ENCODE assay signal across 11 mouse cellular contexts in genomic region chr13:73268702-73269101, GRCm38 (mm10). TPM values are rescaled to one million over a fixed set of nuclear protein-coding genes. Genes with fewer than 3 reads are reported as not detected.
DNase-seq lines count a peak whose midpoint lies in the region; ATAC-seq lines count a peak whose summit lies in the region.
"Had no signal": no experiment of that assay in that cellular context is flagged by ENCODE, and none has a peak within 500 bp of the region (broad histone marks: within the 10 kb centered on the region; RNA-seq: fewer than 3 reads in every experiment).

No protein-coding gene starts in this region.

- no peak overlapping the region for H3K27ac ChIP-seq in midbrain, embryonic 12.5 days (replicated peaks)
- H3K27ac ChIP-seq: neural tube, embryonic 13.5 days had no signal

- H3K4me3 ChIP-seq in midbrain, embryonic 12.5 days = no peak overlapping the region
- H3K4me3 ChIP-seq: neural tube, embryonic 13.5 days had no signal

- under 1% methylated on average over 20 of the region's 20 CpGs for WGBS in midbrain, embryonic 12.5 days

- peaks cover 36% of the 10 kb centered on the region for H3K4me1 ChIP-seq in midbrain, embryonic 12.5 days

- H3K27me3 ChIP-seq in midbrain, embryonic 12.5 days = peaks cover 100% of the 10 kb centered on the region

- no peaks in the 10 kb centered on the region for H3K9me3 ChIP-seq in midbrain, embryonic 12.5 days
- H3K9me3 ChIP-seq: neural tube, embryonic 13.5 days had no signal

- ATAC-seq in erythroid progenitor cell, adult 5-6 weeks (replicated peaks; ENCODE audit: low FRiP score, poor library complexity, severe bottlenecking) = 0 out of 2 replicates have a peak, but pooled peaks have one; percentile 14
- no peak for ATAC-seq in midbrain, embryonic 12.5 days (ENCODE audit: low FRiP score, low read depth)

- H3K9ac ChIP-seq in midbrain, embryonic 12.5 days (replicated peaks) = no peak overlapping the region
- H3K9ac ChIP-seq: neural tube, embryonic 13.5 days had no signal

- DNase-seq in kidney, postnatal 10 days = peak; percentile 32
- DNase-seq in kidney, postnatal 25 days = no peak
- peak; percentile 89 for DNase-seq in ZHBTc4 (ENCODE audit: low read depth, low spot score)
- DNase-seq in cerebellum, postnatal 14 days = no peak
- no peak for DNase-seq in left cerebral cortex, postnatal 14 days (ENCODE audit: low spot score in 2 of 2)
- no peak for DNase-seq in urinary bladder, postnatal 14 days (ENCODE audit: low spot score)

- H3K36me3 ChIP-seq in midbrain, embryonic 12.5 days = no peaks in the 10 kb centered on the region
- H3K36me3 ChIP-seq: neural tube, embryonic 13.5 days had no signal

- intact Hi-C loops in left cerebral cortex, postnatal 14 days (cut with DNase I) = no loop called here

- H3K4me2 ChIP-seq in midbrain, embryonic 12.5 days (replicated peaks) = 0 out of 2 replicates have a peak overlapping the region, but pooled peaks have one; percentile 13
- H3K4me2 ChIP-seq: neural tube, embryonic 13.5 days had no signal

RNA-seq across cellular contexts. Expression of gene Irx4, which starts 8.4 kb away (rescaled TPM):
- not detected in 2 replicates for total RNA-seq in erythroid progenitor cell, adult 5-6 weeks (2015; ENCODE audit: low replicate concordance)
- total RNA-seq in erythroid progenitor cell, adult 5-6 weeks (2017; ENCODE audit: low replicate concordance) = not detected in 2 replicates
- polyA plus RNA-seq in midbrain, embryonic 12.5 days (2016; fragmentation: Nextera tagmentation; extraction: Ambion mirVana) = 0.85 and 1.5 TPM in 2 replicates
- total RNA-seq in left cerebral cortex, postnatal 14 days (2021) = not detected
- total RNA-seq: left cerebral cortex, postnatal 10 days had no signal
- polyA plus RNA-seq: testis, adult 2 months had no signal

RNA-seq across cellular contexts. Expression of gene Mrpl36, which starts 59.6 kb away (rescaled TPM):
- 25.9 and 28.9 TPM in 2 replicates for total RNA-seq in erythroid progenitor cell, adult 5-6 weeks (2015; ENCODE audit: low replicate concordance)
- total RNA-seq in erythroid progenitor cell, adult 5-6 weeks (2017; ENCODE audit: low replicate concordance) = 4.2 and 7.8 TPM in 2 replicates
- polyA plus RNA-seq in midbrain, embryonic 12.5 days (2016; fragmentation: Nextera tagmentation; extraction: Ambion mirVana) = 106 and 112 TPM in 2 replicates
- total RNA-seq in left cerebral cortex, postnatal 14 days (2021) = 10 to 100 TPM; 36.4 to 38.6 TPM

RNA-seq across cellular contexts. Expression of gene Ndufs6, which starts 59.6 kb away (rescaled TPM):
- total RNA-seq in erythroid progenitor cell, adult 5-6 weeks (2015; ENCODE audit: low replicate concordance) = 57.4 and 76.8 TPM in 2 replicates
- 37.9 and 55.8 TPM in 2 replicates for total RNA-seq in erythroid progenitor cell, adult 5-6 weeks (2017; ENCODE audit: low replicate concordance)
- 305 and 313 TPM in 2 replicates for polyA plus RNA-seq in midbrain, embryonic 12.5 days (2016; fragmentation: Nextera tagmentation; extraction: Ambion mirVana)
- 100 to 1,000 TPM; 182 to 189 TPM for total RNA-seq in left cerebral cortex, postnatal 14 days (2021)

Comparison
In these comparisons a context has a peak if more than half of its experiments do, and no peak if none do; other contexts are left out.
1. DNase-seq: peak in kidney, postnatal 10 days (single experiment) and ZHBTc4 (single experiment); none in kidney, postnatal 25 days (0 of 2), cerebellum, postnatal 14 days (0 of 2), left cerebral cortex, postnatal 14 days (0 of 2) and urinary bladder, postnatal 14 days (single experiment).